Comparison of ENCODE assay signal across 8 mouse cellular contexts in the genomic region with DNA sequence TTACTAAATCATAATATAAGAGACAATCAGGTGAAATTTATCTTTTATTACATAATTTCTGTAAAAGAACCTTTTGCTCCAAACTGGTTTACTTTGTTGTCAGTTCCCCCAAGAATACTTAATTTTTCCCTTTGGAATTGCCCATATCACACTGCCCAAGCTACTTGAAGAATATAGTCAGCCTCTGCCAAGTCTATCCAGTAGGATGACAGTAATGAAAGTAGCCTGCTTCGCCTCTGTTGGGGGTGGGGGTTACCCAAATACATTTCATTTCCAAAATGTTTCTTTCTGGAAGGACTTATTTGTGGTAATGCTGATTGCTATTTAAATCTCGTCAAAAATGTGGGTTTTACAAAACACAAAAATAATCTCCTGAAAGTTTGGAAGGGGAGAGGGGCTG.
DNase-seq lines count a peak whose midpoint lies in the region; ATAC-seq and TF ChIP-seq lines count a peak whose summit lies in the region.

No protein-coding gene starts in this region.

- no peak for ATAC-seq in heart, embryonic 16.5 days (replicated peaks; ENCODE audit: extremely low read depth, insufficient read depth, low FRiP score)
- ATAC-seq in hindbrain, embryonic 12.5 days (ENCODE audit: low FRiP score) = peak; percentile 66; the same call in 1 of the 2 replicates
- peak; percentile 55; the same call in 1 of the 2 replicates for ATAC-seq in midbrain, embryonic 16.5 days

- DNase-seq in heart, postnatal 25 days (ENCODE audit: low spot score) = no peak
- no peak for DNase-seq in right cerebral cortex, adult 2 months (ENCODE audit: low spot score in 2 of 2)
- no peak for DNase-seq in left cerebral cortex, postnatal 25 days (ENCODE audit: low spot score in 2 of 2)
- no peak for DNase-seq in testis, postnatal 14 days (ENCODE audit: low spot score)

- H3K27ac ChIP-seq in heart, embryonic 16.5 days (ENCODE audit: low read length) = peak overlapping the region; percentile 42
- peak overlapping the region; percentile 78 for H3K27ac ChIP-seq in cortical plate, adult 2 months (ENCODE audit: insufficient read depth, low read length)
- H3K27ac ChIP-seq in hindbrain, embryonic 12.5 days = peak overlapping the region; percentile 93
- H3K27ac ChIP-seq in midbrain, embryonic 16.5 days (ENCODE audit: low read length) = peak overlapping the region; percentile 93

- 37% methylated on average over 2 of the region's 2 CpGs for WGBS in heart, embryonic 16.5 days
- WGBS in hindbrain, embryonic 12.5 days = 28% methylated on average over 2 of the region's 2 CpGs
- WGBS in midbrain, embryonic 16.5 days = 17% methylated on average over 2 of the region's 2 CpGs

- H3K36me3 ChIP-seq in heart, embryonic 16.5 days (ENCODE audit: control insufficient read depth, insufficient read depth) = no peaks in the 10 kb centered on the region
- H3K36me3 ChIP-seq in hindbrain, embryonic 12.5 days = no peaks in the 10 kb centered on the region
- no peaks in the 10 kb centered on the region for H3K36me3 ChIP-seq in midbrain, embryonic 16.5 days (ENCODE audit: control insufficient read depth, insufficient read depth, low read length)

- H3K9ac ChIP-seq in heart, embryonic 16.5 days (ENCODE audit: low read length) = peak overlapping the region; percentile 62
- H3K9ac ChIP-seq in hindbrain, embryonic 12.5 days = peak overlapping the region; percentile 63; the same call in 1 of the 2 replicates
- H3K9ac ChIP-seq in midbrain, embryonic 16.5 days (ENCODE audit: low read depth, low read length) = peak overlapping the region; percentile 79

- TF ChIP-seq POLR2A in cortical plate, adult 2 months (IDR thresholded peaks at IDR 0.05; ENCODE audit: extremely low read depth, insufficient read depth, low read length) = no peak

- H3K27me3 ChIP-seq in heart, embryonic 16.5 days (ENCODE audit: control insufficient read depth, insufficient read depth, low read length) = no peaks in the 10 kb centered on the region
- no peaks in the 10 kb centered on the region for H3K27me3 ChIP-seq in hindbrain, embryonic 12.5 days
- H3K27me3 ChIP-seq in midbrain, embryonic 16.5 days (ENCODE audit: control insufficient read depth, insufficient read depth, low read depth, low read length) = no peaks in the 10 kb centered on the region

- no peaks in the 10 kb centered on the region for H3K9me3 ChIP-seq in heart, embryonic 16.5 days (replicated peaks; ENCODE audit: control insufficient read depth, low read length)
- no peaks in the 10 kb centered on the region for H3K9me3 ChIP-seq in hindbrain, embryonic 12.5 days (replicated peaks)
- H3K9me3 ChIP-seq in midbrain, embryonic 16.5 days (replicated peaks; ENCODE audit: control insufficient read depth, low read length, poor library complexity, severe bottlenecking) = no peaks in the 10 kb centered on the region

- H3K4me1 ChIP-seq in heart, embryonic 16.5 days (ENCODE audit: control insufficient read depth, insufficient read depth, low read length) = peaks cover 6% of the 10 kb centered on the region
- no peaks in the 10 kb centered on the region for H3K4me1 ChIP-seq in cortical plate, adult 2 months (ENCODE audit: control insufficient read depth, insufficient read depth, low read length)
- peaks cover 11% of the 10 kb centered on the region; the same call in 1 of the 2 replicates for H3K4me1 ChIP-seq in hindbrain, embryonic 12.5 days
- peaks cover 12% of the 10 kb centered on the region for H3K4me1 ChIP-seq in midbrain, embryonic 16.5 days (ENCODE audit: control insufficient read depth, insufficient read depth, low read length)

- H3K4me3 ChIP-seq in heart, embryonic 16.5 days (ENCODE audit: low read length) = peak overlapping the region; percentile 54
- H3K4me3 ChIP-seq in cortical plate, adult 2 months (ENCODE audit: insufficient read depth, low read length) = peak overlapping the region; percentile 80
- peak overlapping the region; percentile 46 for H3K4me3 ChIP-seq in hindbrain, embryonic 12.5 days
- peak overlapping the region; percentile 64 for H3K4me3 ChIP-seq in midbrain, embryonic 16.5 days (ENCODE audit: low read depth, low read length)

- TF ChIP-seq CTCF in cortical plate, adult 2 months (IDR thresholded peaks at IDR 0.05; ENCODE audit: extremely low read depth, insufficient read depth, low read length) = no peak

- intact Hi-C loops in heart, postnatal 25 days (cut with DNase I) = no loop called here
- intact Hi-C loops in left cerebral cortex, postnatal 25 days (cut with DNase I) = loop anchor here (1.0 to 5.0 kb wide), 2 partner anchors 418 to 621 kb away; a partner anchor contains a TSS

- H3K4me2 ChIP-seq in heart, embryonic 16.5 days (ENCODE audit: low read depth, low read length) = peak overlapping the region; percentile 74
- peak overlapping the region; percentile 60 for H3K4me2 ChIP-seq in hindbrain, embryonic 12.5 days (replicated peaks)
- H3K4me2 ChIP-seq in midbrain, embryonic 16.5 days (ENCODE audit: low read length) = peak overlapping the region; percentile 67

Comparison
In these comparisons a context has a peak if more than half of its experiments do, and no peak if none do; other contexts are left out.
1. H3K27ac ChIP-seq: peak in every context shown above with its lines; median percentile 93 in hindbrain, embryonic 12.5 days; 93 in midbrain, embryonic 16.5 days; 78 in cortical plate, adult 2 months; 42 in heart, embryonic 16.5 days.